Mouse (Mus musculus): ENCODE results near the gene Eef1e1.
"Not testable (repeated sequence)": the region's sequence is repeated elsewhere in the genome, so short reads cannot be mapped to it uniquely, and the experiment has no call there.

The Eef1e1 gene

DNA sequence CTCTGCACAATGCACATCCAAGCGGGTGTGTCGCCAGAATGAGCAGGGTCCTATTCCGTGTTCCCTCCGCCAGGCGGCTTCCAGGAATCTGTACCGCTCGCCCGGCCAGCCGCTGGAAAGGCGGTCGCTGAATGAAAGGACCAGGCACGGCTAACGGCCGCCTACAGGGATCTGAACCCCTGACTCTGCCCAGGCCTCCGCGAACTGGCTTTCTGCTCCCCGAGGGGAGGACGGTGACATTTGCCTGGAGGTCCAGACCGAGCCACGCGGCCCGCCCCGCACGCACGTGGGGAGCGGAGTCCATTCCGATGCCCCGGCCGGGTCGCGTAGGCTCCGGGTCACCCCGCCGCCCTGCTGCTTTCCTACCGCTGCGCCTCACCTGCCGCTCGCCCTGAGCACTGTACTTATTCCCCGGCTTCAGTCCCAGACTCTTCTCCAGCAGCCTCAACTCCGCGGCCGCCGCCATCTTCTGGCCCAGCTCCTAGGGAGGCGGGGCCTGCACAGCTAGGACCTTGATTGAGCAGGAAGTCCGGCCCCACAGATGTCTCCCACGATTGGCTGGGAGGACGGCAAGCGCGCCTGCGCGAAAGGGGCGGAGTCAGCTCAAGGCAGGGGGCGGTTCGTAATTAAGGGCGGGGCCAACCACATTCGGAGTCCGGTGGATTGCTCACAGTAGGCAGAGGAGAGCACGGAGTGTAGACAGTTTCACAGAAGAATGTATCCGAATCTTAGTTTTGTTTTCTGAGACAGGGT, at the start of gene Eef1e1:
Gene Eef1e1, minus strand, starts transcription at position 531 of the 753 bp plus-strand sequence.
- DNase-seq (ENCODE audit: low read depth): peak; percentile 91

DNA sequence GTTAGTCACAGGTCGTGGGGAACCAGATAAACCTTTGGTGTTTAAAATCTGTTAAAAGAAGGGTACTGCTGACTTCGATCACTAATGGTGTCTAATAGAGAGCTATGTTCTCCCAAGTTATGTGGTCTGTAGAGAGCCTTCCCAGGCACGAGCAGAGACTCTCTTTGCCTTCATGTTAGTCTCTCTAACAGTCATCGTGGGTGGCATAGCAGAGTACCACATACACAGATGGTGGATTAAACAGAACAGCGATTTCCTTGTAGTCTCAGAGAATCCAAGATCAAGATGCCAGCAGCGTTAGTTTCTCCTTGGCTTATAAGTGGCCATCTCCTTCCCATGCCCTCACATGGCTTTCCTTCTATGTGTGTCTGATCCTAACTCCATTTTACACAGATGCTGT, 32.0 kb upstream of the Eef1e1 start:
- DNase-seq (ENCODE audit: low read depth): no peak

DNA sequence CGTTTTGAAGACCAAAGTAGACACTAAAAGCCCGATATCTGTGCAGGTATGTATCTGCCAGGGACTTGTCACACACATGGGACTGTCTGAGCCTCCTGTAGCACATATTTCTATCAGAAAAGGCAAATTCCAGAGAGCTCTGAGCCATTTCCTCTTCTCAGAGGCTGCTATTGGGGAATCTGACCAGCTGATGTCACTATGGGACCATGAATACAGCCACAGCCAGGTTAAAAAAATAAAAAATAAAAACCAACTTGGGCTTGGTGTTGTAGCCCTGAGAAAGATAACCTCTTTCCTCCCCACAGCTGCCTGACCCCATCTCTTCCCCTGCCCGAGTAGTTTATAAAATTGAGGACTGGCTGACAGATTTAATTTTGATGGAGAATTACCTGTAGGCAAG, 31.2 kb upstream of the Eef1e1 start:
- no peak for DNase-seq (ENCODE audit: low read depth)

DNA sequence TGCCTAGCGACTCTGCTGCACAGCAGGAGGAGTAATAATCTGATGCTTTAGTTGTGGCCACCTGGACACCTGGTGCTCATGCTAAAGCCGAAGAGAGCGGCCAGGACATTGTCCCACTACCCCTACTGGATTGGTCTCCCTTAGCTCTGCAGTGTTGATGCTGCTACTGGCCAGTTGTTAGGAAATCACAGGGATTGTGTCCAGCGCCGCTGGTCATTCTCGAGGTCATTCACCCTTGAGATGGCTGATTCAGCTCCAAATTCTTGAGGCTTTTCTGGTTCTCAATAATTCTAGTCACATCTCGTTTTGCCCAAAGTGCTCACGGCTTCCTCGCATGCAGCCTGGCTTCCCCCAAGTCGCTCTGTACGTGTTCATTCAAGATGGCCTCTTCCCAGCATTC, 29.9 kb upstream of the Eef1e1 start:
- DNase-seq (ENCODE audit: low read depth): no peak

DNA sequence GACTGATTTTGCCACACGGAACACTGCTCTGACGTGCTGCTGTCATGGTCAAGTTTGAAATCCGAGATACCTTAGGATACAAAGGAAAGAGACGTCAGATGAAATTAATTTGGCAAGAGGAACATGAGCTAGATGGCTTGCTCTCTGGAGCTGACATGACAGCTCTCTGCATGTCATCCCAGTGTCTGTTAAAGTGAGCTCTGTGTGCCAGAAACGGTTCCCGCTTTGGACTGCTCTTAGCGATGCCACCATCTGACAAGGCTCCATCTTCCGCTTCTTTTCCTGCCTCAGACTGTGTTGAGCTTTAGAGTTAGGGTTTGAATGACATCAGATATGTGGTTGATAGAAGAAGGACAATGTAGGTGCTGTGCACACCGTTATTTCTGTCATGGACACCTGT, 13.5 kb upstream of the Eef1e1 start:
- DNase-seq (ENCODE audit: low read depth): no peak

DNA sequence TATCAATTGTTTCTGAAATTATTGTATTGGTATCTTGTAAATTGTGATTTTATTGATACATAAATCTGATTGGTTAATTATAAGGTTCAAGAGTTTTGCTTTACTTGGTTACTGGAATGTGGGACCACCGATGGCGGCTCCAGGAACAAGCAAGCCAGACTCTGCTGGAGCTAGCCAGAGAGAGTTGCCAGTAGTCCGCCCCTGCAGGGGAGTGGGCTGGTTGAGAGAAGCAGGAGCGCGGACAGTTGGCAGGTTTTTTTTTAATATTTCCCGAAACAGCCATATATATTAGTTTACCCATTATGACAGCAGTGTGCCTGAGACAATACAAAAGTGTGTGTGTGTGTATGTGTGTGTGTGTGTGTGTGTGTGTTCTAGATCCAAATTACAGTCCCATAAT, 12.6 kb upstream of the Eef1e1 start:
- DNase-seq (ENCODE audit: low read depth): not testable (repeated sequence)

DNA sequence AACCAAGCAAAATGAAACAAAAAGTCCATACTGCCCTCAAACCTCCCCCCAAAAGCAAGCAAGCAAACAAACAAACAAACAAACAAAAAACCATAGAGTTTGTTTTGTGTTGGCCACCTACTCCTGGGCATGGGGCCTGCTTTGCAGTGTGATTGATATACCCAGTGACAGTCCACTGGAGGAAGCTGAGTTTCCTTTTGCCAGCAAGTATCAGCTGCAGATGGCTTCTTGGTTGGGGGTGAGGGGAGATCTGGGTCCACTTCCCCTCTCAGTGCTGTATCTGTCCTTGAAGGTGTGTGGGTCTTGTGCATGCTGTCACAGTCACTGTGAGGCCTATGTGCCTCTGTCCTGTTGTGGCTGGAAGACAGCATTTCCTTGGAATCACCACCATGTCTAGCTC, 11.2 kb upstream of the Eef1e1 start:
- no peak for DNase-seq (ENCODE audit: low read depth)

DNA sequence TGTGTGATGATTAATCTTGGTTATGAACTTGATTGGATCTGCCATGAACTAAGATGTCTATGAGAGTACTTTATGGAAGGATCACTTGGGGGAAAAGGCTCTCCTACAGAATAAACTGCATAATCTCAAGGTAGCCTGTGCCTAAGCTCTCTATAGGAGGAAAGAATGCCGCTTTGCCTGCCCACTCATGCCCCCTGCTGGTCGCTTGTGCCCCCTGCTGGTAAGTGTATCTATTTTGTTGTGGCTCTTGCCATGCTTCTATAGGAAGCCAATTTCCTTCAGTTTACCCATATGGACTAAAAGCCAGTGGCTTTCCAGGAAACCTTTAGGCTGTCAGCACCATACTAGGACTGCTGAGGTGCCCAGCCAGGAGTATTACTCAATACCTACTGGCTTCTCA, 9.7 kb upstream of the Eef1e1 start:
- DNase-seq (ENCODE audit: low read depth): peak; percentile 68

DNA sequence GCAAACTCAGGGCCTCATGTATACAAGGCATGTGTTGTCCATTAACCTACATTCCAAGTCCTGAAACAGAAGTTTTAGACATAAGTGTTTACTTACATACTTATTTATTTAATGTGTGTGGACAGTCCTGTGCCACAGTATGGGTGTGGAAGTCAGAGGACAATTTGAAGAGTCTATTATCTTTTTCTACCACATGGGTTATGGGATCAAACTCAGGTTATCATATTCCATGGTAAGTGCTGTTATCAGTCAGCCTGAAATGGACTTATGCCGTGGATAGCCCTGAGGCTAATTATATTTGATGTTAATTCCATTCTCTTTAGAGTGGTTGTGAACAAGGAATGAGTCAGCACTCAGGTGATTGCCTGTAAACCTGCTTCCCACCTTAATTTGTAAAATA, 5.9 kb upstream of the Eef1e1 start:
- DNase-seq (ENCODE audit: low read depth): peak; percentile 52

DNA sequence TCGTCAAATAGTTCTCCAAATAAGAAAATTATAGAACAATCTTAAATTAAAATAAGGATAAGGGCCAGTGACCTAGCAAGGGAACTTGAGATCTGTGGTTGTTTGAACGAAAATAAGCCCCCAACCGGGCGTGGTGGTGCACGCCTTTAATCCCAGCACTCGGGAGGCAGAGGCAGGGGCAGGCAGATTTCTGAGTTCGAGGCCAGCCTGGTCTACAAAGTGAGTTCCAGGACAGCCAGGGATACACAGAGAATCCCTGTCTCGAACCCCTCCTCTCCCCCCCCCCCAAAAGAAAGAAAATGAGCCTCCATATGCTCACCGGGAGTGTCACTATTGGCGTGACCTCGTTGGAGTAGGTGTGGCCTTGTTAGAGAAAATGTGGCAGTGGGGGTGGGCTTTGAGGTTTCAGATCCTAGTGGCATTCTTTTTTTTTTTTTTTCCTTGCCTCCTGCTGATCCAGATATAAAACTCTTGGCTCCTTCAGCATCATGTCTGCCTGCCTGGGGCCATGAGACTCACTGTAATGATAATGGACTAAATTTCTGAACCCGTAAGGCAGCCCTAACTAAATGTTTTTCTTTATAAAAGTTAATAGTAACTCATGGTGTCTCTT, 772 bp upstream of the Eef1e1 start:
- no peak for DNase-seq (ENCODE audit: low read depth)

DNA sequence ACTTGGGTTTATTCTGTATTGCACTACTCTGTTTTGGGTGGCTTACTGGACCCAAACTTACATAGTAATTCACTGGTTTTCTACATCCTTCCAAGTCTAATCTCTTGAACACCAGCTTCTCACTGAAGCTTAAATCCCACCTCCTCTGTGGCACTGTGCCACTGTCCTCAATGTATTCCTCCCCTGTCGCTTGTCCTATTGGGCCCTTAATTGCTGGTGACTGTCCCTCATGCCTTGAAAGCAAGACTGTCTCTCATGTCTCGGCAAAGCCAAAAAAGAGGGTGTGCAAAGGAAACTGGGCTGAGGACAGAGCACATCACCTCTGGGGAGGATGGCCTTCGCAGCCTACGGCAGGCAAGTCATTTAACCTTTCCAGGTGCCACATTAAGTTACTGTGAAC, 993 bp downstream of the Eef1e1 start:
- no peak for DNase-seq (ENCODE audit: low read depth)

DNA sequence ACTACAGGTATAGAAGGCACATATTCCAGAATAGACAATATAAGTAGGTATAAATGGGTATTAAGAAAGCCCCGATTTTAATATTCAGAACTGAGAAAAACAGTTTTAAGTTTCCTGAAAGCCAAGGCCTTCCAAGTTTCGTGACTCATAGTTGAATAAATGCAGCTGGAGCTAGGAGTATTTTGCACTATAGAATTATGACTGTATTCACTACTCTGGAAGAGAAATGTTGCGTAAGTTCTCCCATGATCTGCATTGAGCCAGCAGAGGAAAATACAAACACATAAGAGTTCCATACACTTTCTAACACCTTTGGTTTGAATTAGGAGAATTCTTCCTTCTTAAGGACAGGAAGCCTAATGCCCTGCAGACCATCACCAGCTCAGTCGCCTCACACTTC, 8.6 kb downstream of the Eef1e1 start:
- DNase-seq (ENCODE audit: low read depth): no peak

DNA sequence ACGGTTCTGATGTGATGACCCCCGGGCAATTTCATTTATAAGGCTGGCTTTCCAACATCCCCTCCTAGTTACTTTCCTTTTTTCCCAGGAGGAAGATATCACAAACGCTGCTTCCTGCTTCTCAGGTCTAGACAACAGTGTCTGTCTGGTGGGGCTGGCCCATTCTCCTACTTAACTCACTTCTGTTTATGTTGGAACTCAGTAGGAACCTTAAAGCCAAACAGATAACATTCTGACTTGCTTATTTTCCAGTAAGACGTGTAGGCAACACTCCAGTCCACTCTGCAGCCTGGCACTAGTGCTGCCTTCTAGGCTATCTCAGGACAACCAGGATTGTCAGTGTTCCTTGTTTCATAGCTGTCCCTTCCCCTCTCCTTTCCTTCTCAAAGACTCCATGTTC, 9.8 kb downstream of the Eef1e1 start:
- DNase-seq (ENCODE audit: low read depth): no peak

DNA sequence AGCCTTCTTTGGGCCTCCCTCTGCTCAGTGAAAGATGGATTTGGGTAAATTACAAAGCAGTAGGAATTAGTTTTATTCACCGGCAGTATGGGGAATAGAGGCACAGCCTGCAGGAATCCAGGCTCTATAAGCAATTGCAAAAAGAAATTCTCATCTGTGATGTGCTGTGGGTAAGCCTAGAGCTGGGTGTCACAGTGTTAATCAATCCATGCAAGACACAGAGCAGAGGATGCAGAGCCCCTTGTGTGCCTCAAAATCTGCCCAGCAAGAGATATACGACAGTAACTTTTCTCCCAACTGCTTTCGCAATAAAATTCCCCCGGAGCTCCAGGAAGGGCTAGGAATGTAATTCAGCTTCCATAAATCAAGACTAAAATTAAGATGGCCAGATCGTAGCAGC, 17.4 kb downstream of the Eef1e1 start:
- no peak for DNase-seq (ENCODE audit: low read depth)

DNA sequence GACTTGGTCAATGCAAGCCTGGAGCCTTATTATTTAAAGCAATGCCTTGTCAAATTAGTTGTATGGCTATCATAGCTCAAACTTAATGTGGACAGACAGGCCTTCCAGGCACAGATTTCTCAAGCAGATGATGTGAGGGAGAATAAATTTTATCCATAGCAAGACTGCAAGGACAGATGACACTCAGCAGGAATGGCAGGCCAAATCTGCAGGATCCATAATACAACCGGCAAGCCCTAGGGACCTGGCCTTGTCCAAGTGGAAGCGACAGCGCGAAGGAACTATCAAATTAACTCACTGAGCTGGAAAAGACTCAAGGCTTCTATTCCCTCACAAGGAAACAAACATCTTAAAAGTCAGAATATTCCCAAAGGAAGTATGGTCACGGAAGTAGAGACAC, 17.9 kb downstream of the Eef1e1 start:
- no peak for DNase-seq (ENCODE audit: low read depth)

DNA sequence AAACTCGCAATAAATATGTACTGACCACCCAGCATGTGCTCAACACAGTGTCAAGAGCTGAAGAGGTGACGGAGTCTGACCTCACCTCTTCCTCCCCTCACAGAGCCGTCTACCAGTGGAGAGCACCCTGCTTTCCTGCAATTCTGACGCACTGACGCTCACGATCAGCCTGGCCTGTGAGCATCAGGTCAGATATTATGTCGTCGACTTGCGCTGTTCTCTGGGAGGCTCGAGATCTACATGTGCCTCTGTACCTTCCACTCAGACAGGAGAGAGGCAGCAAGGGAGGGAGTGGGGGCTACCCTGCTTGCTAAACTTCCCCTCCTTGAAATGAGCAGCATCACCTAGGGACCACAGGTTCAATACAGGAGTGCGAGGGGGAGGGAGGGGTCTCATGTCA, 20.2 kb downstream of the Eef1e1 start:
- DNase-seq (ENCODE audit: low read depth): no peak

DNA sequence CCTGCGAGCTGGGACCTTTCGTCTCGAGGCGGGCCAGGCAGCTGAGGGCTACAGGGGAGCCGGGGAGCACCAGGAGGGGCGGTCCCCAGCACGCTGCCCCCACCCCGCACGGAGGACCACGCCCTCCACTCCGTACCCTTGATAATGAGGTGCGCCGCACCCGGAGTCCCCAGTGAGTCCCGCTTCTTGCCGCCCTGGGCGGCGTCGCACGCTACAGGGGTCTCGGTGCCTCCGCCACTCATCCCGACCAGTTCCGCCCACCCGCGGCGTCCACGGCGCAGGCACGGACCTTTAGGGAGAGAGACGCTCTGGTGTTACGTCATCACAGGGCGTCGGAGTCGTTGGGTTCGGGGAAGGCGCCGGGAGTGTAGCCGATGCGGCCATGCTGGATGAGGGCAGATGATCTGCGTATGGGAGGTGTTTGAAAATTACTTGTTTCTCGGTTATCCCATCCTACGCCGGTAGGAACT, 24.0 kb downstream of the Eef1e1 start, which contains the start of gene Bloc1s5:
Gene Bloc1s5, minus strand, starts transcription at position 310 of the 470 bp plus-strand sequence.
- DNase-seq (ENCODE audit: low read depth): peak; percentile 98

DNA sequence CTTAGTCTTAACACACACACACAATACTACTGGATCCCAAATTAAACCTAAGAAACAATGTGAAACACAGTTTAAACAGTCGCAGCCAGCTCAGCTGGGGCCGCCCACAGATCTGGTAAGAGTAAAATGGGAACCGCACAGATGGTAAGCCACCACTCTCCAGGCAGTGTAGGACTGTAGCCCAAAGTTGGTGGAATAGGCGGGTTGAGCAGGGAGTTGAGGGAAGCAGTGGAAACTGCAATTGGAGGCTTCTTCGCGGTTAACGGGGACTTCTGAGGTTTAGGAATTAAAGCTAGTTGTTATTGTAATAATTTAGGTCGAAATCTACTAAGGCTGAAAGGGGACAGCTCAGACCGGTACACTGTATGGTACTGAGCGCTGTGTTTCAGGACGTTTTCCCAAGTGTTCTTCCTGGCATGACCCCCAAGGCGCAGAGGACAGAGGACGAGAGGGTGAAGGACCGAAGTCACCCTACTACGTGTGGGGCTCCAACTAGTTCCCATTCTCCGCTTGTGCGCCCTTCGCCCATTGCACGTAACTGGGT, 24.5 kb downstream of the Eef1e1 start:
- no peak for DNase-seq (ENCODE audit: low read depth)

DNA sequence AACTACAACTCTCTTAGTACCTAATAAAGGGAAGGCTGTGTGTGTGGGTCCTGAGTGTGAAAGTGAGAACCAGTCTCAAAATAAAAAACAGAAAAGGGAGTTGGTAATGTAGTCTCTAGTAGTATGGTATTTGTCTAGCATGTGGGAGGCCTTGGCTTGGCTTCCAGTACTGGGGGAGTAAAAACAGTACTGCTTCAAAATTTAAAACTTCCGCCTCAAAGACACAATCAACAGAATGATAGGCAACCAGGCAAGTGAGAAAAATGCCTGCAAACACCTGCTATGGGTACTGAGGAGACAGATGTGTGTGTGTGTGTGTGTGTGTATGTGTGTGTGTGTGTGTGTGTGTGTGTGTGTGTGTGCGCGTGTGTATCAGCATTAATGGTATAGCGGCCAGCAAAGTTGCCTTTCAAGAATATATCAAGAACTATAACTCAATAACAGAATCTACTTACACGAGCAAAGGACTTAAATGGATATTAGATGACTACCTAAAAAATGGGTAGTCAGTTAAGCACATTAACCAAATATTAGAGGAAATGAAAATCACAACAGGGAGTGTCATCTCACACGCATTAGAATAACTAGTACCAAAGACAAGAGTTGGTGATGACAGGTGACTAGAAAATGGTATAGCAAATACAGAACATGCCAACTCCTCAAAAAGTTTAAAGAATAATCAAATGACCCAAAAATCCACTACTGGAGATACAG, 25.4 kb downstream of the Eef1e1 start:
- no peak for DNase-seq (ENCODE audit: low read depth)

DNA sequence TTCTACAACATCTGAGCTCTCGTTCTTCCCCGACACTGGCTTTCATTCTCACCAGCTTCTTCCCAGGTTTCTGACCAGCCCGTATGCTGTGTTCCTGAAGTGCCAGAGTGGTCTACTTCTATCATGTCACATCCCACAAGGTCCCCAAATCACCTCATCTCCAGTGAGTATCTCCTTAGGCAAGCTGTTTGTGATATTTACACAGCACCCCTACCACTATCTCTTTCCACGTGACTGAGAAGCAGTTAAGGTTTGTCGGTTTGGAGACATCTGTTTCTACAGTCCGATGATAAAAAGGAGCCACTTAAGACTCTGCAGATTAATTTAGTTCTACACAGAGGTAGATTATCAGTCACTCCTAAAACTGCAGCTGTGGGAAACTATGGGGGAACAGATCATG, 26.3 kb downstream of the Eef1e1 start:
- peak; percentile 73 for DNase-seq (ENCODE audit: low read depth)

DNA sequence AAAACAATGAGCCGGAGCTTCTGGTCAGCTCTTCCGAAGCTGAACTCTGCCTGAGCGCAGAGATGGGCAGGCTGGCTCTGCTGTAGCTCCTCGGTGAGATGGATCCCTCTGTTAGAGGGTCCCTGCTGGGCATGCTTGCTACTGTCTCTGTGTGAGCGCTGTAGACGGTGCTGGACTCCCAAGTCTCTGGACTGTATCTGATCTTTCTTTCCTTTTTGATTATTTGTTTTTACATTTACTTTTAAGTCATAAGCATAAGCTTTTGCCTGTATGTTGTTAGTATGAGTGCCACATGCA, 32.7 kb downstream of the Eef1e1 start:
- no peak for DNase-seq (ENCODE audit: low read depth)

DNA sequence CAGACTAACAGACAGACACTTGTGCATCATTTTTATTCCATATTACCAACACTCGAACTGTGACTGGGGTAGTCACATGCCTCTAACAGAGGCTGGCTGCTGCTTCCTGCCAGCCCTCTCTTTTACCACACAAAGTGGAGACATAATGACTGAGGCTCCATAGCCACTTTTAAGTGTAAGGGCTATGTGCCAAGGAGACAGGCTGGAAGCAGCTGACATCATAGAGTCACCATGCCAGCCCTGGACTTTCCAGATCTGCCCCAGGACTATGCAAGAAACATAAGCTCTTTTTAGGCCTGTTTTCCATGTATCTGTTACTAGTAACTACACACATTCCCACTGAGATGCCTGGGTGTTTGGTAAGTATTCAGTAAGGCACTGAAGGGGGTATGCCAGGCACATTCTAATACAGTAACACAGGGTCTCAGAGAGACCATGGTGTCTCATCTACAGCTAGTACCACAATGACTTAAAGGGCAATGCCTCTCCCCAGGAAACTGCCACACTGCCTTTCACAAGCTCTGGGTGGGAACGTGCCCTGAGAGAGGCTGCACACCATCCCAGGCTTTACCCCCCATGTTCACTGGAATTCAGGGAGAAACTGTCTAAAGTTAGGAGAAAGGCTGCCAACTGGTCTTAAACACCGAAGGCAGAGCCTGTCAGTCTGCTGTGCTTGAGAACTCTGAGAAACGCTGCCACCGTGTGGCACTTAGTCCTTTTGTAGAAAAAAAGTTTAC, 33.2 kb downstream of the Eef1e1 start:
- no peak for DNase-seq (ENCODE audit: low read depth)
